Mouse (Mus musculus): Measurements from ENCODE around the gene Ube2n.

GRCm38 (mm10) chr10:95566786-95567185 is 51.8 kb downstream of the Ube2n start:
- TF ChIP-seq POLR2A (IDR thresholded peaks at IDR 0.05; ENCODE audit: low read depth, low read length) (no peak), CTCF (IDR thresholded peaks at IDR 0.05; ENCODE audit: extremely low read depth, insufficient read depth, insufficient read length, insufficient replicate concordance) (no peak)
